ENCODE assay signal across 11 mouse cellular contexts in genomic region chr11:78832117-78832726, GRCm38 (mm10). TPM values are rescaled to one million over a fixed set of nuclear protein-coding genes. Genes with fewer than 3 reads are reported as not detected.
DNase-seq lines count a peak whose midpoint lies in the region; ATAC-seq and TF ChIP-seq lines count a peak whose summit lies in the region.
"Had no signal": no experiment of that assay in that cellular context is flagged by ENCODE, and none has a peak within 500 bp of the region (broad histone marks: within the 10 kb centered on the region; RNA-seq: fewer than 3 reads in every experiment).

No protein-coding gene starts in this region.

- TF ChIP-seq RAD21 in MEL (IDR thresholded peaks at IDR 0.05; ENCODE audit: low read depth, low read length) = no peak

- peaks cover 13% of the 10 kb centered on the region for H3K4me1 ChIP-seq in hindbrain, embryonic 12.5 days
- peaks cover 7% of the 10 kb centered on the region; the same call in 1 of the 2 replicates for H3K4me1 ChIP-seq in hindbrain, embryonic 14.5 days (replicated peaks; ENCODE audit: control insufficient read depth, insufficient read depth, low read length)
- peaks cover 39 to 53% of the 10 kb centered on the region in 2 experiments for H3K4me1 ChIP-seq in MEL (ENCODE audit: control insufficient read depth in 1 of 2, insufficient read depth in 2 of 2, low read length in 2 of 2)
- H3K4me1 ChIP-seq in limb, embryonic 15.5 days = peaks cover 28% of the 10 kb centered on the region
- H3K4me1 ChIP-seq in midbrain, embryonic 15.5 days = peaks cover 8% of the 10 kb centered on the region

- TF ChIP-seq POLR2A in MEL (IDR thresholded peaks at IDR 0.05; ENCODE audit: control insufficient read depth in 1 of 2, insufficient read depth in 1 of 2, low read depth in 1 of 2, low read length in 2 of 2, poor library complexity in 1 of 2) = no peak

- H3K9me3 ChIP-seq in hindbrain, embryonic 12.5 days (replicated peaks) = no peaks in the 10 kb centered on the region
- H3K9me3 ChIP-seq in hindbrain, embryonic 14.5 days (ENCODE audit: control insufficient read depth, low read length) = no peaks in the 10 kb centered on the region
- no peaks in the 10 kb centered on the region for H3K9me3 ChIP-seq in MEL (replicated peaks; ENCODE audit: insufficient read depth, low read length)
- no peaks in the 10 kb centered on the region for H3K9me3 ChIP-seq in limb, embryonic 15.5 days
- no peaks in the 10 kb centered on the region for H3K9me3 ChIP-seq in midbrain, embryonic 15.5 days
- H3K9me3 ChIP-seq: neural tube, embryonic 13.5 days had no signal

- ATAC-seq in hindbrain, embryonic 12.5 days (ENCODE audit: low FRiP score) = no peak
- no peak for ATAC-seq in hindbrain, embryonic 14.5 days (ENCODE audit: low FRiP score)
- ATAC-seq in limb, embryonic 15.5 days (ENCODE audit: insufficient number of reproducible peaks, low FRiP score, low TSS enrichment, low read depth) = no peak
- ATAC-seq in midbrain, embryonic 15.5 days (replicated peaks) = no peak

- H3K4me2 ChIP-seq in hindbrain, embryonic 12.5 days (replicated peaks) = no peak overlapping the region
- H3K4me2 ChIP-seq in hindbrain, embryonic 14.5 days (replicated peaks) = no peak overlapping the region
- H3K4me2 ChIP-seq in limb, embryonic 15.5 days = no peak overlapping the region
- no peak overlapping the region for H3K4me2 ChIP-seq in midbrain, embryonic 15.5 days
- H3K4me2 ChIP-seq: midbrain, embryonic 11.5 days; neural tube, embryonic 13.5 days had no signal

- peaks cover 2% of the 10 kb centered on the region; the same call in 1 of the 2 replicates for H3K79me2 ChIP-seq in MEL (ENCODE audit: control insufficient read depth, insufficient read depth, low read length, poor library complexity)

- H3K36me3 ChIP-seq in hindbrain, embryonic 12.5 days = no peaks in the 10 kb centered on the region
- no peaks in the 10 kb centered on the region for H3K36me3 ChIP-seq in hindbrain, embryonic 14.5 days (replicated peaks; ENCODE audit: control insufficient read depth, insufficient read depth)
- peaks cover 0 to 52% of the 10 kb centered on the region in 2 experiments; a peak in 2 of 4 replicates for H3K36me3 ChIP-seq in MEL (ENCODE audit: control insufficient read depth in 1 of 2, insufficient read depth in 2 of 2, low read length in 2 of 2)
- H3K36me3 ChIP-seq in limb, embryonic 15.5 days = no peaks in the 10 kb centered on the region
- H3K36me3 ChIP-seq in midbrain, embryonic 15.5 days (replicated peaks) = no peaks in the 10 kb centered on the region
- H3K36me3 ChIP-seq: neural tube, embryonic 13.5 days had no signal

- 93% methylated on average over 10 of the region's 10 CpGs for WGBS in hindbrain, embryonic 12.5 days
- WGBS in hindbrain, embryonic 14.5 days = 92% methylated on average over 10 of the region's 10 CpGs
- WGBS in limb, embryonic 15.5 days = 69% methylated on average over 10 of the region's 10 CpGs
- WGBS in midbrain, embryonic 15.5 days = 89% methylated on average over 10 of the region's 10 CpGs

- peak in 1 of 2 experiments; percentile 30; a peak in 1 of 4 replicates for TF ChIP-seq EP300 in MEL (IDR thresholded peaks at IDR 0.05; ENCODE audit: low read depth in 1 of 2, low read length in 2 of 2)

- no peak overlapping the region for H3K27ac ChIP-seq in hindbrain, embryonic 12.5 days
- H3K27ac ChIP-seq in hindbrain, embryonic 14.5 days = no peak overlapping the region
- peak overlapping the region; percentile 95 for H3K27ac ChIP-seq in MEL (ENCODE audit: control insufficient read depth, low read depth, low read length)
- H3K27ac ChIP-seq in limb, embryonic 15.5 days = peak overlapping the region; percentile 14; the same call in 1 of the 2 replicates
- no peak overlapping the region for H3K27ac ChIP-seq in midbrain, embryonic 15.5 days
- H3K27ac ChIP-seq: gastrocnemius, adult 2 months; neural tube, embryonic 13.5 days had no signal

- H3K4me3 ChIP-seq in hindbrain, embryonic 12.5 days = no peak overlapping the region
- H3K4me3 ChIP-seq in hindbrain, embryonic 14.5 days (replicated peaks; ENCODE audit: low read length) = no peak overlapping the region
- peak overlapping the region; percentile 34 to 38 for H3K4me3 ChIP-seq in MEL (ENCODE audit: control insufficient read depth in 1 of 2, insufficient read depth in 1 of 2, low read depth in 2 of 2, low read length in 2 of 2)
- no peak overlapping the region for H3K4me3 ChIP-seq in limb, embryonic 15.5 days
- no peak overlapping the region for H3K4me3 ChIP-seq in midbrain, embryonic 15.5 days
- H3K4me3 ChIP-seq: gastrocnemius, adult 2 months; neural tube, embryonic 13.5 days had no signal

- 0 out of 2 replicates have a peak overlapping the region, but pooled peaks have one; percentile 8 for H3K9ac ChIP-seq in hindbrain, embryonic 12.5 days
- no peak overlapping the region for H3K9ac ChIP-seq in hindbrain, embryonic 14.5 days
- peak overlapping the region; percentile 54 for H3K9ac ChIP-seq in MEL (ENCODE audit: control insufficient read depth, low read depth, low read length, poor library complexity, severe bottlenecking)
- no peak overlapping the region for H3K9ac ChIP-seq in limb, embryonic 15.5 days
- H3K9ac ChIP-seq in midbrain, embryonic 15.5 days = no peak overlapping the region
- H3K9ac ChIP-seq: neural tube, embryonic 13.5 days had no signal

- no peak for DNase-seq in hindbrain, embryonic 14.5 days (ENCODE audit: low spot score)
- DNase-seq in 416B (ENCODE audit: low read depth) = peak; percentile 26
- DNase-seq in MEL (ENCODE audit: low read depth, low spot score) = no peak
- no peak for DNase-seq in cerebellum, postnatal 36 days
- no peak for DNase-seq in frontal cortex, postnatal 14 days (ENCODE audit: low spot score in 2 of 2)

- TF ChIP-seq CTCF in MEL (IDR thresholded peaks at IDR 0.05 in 2 of 3, conservative IDR thresholded peaks at IDR 0.05 in 1 of 3; ENCODE audit: control insufficient read depth in 1 of 3, insufficient read depth in 1 of 3, low read depth in 2 of 3, low read length in 3 of 3, poor library complexity in 1 of 3, severe bottlenecking in 1 of 3) = no peak

- no peaks in the 10 kb centered on the region; the same call in 1 of the 2 replicates for H3K27me3 ChIP-seq in hindbrain, embryonic 12.5 days
- no peaks in the 10 kb centered on the region for H3K27me3 ChIP-seq in hindbrain, embryonic 14.5 days (ENCODE audit: control insufficient read depth, insufficient read depth, low read length)
- no peaks in the 10 kb centered on the region for H3K27me3 ChIP-seq in MEL (ENCODE audit: control insufficient read depth in 1 of 2, insufficient read depth in 2 of 2, low read length in 2 of 2)
- H3K27me3 ChIP-seq in limb, embryonic 15.5 days = peaks cover 6% of the 10 kb centered on the region; the same call in 1 of the 2 replicates
- no peaks in the 10 kb centered on the region for H3K27me3 ChIP-seq in midbrain, embryonic 15.5 days (replicated peaks)
- H3K27me3 ChIP-seq: neural tube, embryonic 13.5 days had no signal

TF ChIP-seq in MEL, 35 proteins besides CTCF, POLR2A, EP300 and RAD21:
- TF ChIP-seq E2F4 (IDR thresholded peaks at IDR 0.05; ENCODE audit: borderline replicate concordance, low read depth, low read length) (no peak), CHD1 (IDR thresholded peaks at IDR 0.05; ENCODE audit: low read depth, low read length) (no peak), MAX (IDR thresholded peaks at IDR 0.05; ENCODE audit: low read length) (peak; percentile 61), SMC3 (IDR thresholded peaks at IDR 0.05; ENCODE audit: low read depth, low read length) (peak; percentile 22; the same call in 1 of the 2 replicates), MYC (IDR thresholded peaks at IDR 0.05; ENCODE audit: low read depth, low read length) (peak; percentile 67; the same call in 1 of the 2 replicates), HCFC1 (IDR thresholded peaks at IDR 0.05; ENCODE audit: low read depth, low read length) (peak; percentile 52; the same call in 1 of the 2 replicates), TAL1 (IDR thresholded peaks at IDR 0.05; ENCODE audit: low read length) (no peak), MYB (IDR thresholded peaks at IDR 0.05; ENCODE audit: low read depth, low read length) (0 out of 2 replicates have a peak, but pooled peaks have one; percentile 10), UBTF (IDR thresholded peaks at IDR 0.05; ENCODE audit: borderline replicate concordance, insufficient read depth, low read depth, low read length) (no peak), MXI1 (IDR thresholded peaks at IDR 0.05; ENCODE audit: low read depth, low read length) (peak; percentile 31; the same call in 1 of the 2 replicates), BHLHE40 (IDR thresholded peaks at IDR 0.05; ENCODE audit: borderline replicate concordance, low read depth, low read length) (0 out of 2 replicates have a peak, but pooled peaks have one; percentile 30), RCOR1 (IDR thresholded peaks at IDR 0.05; ENCODE audit: low read depth, low read length) (peak; percentile 66; the same call in 1 of the 2 replicates), TCF12 (IDR thresholded peaks at IDR 0.05; ENCODE audit: low read depth, low read length) (peak; percentile 30; the same call in 1 of the 2 replicates), ZKSCAN1 (IDR thresholded peaks at IDR 0.05; ENCODE audit: low read depth, low read length) (no peak), TBP (IDR thresholded peaks at IDR 0.05; ENCODE audit: low read depth, low read length) (no peak), ZNF384 (IDR thresholded peaks at IDR 0.05; ENCODE audit: low read depth, low read length) (0 out of 2 replicates have a peak, but pooled peaks have one; percentile 3), JUND (IDR thresholded peaks at IDR 0.05; ENCODE audit: low read depth, low read length) (no peak)
TF ChIP-seq in MEL: peak in this region for 10.

RNA-seq across cellular contexts. Expression of gene Lyrm9, which starts 5.8 kb away (rescaled TPM):
- 16.0 and 18.1 TPM in 2 replicates for polyA plus RNA-seq in hindbrain, embryonic 12.5 days (2016; fragmentation: Nextera tagmentation; extraction: Ambion mirVana)
- 32.3 and 35.7 TPM in 2 replicates for polyA plus RNA-seq in hindbrain, embryonic 14.5 days (2014; fragmentation: Nextera tagmentation; extraction: Ambion mirVana)
- 31.6 and 37.5 TPM in 2 replicates for total RNA-seq in MEL (2012; rRNA removed)
- polyA plus RNA-seq in MEL (2012; ENCODE audit: insufficient read depth in 1 of 2, insufficient read length in 2 of 2, low read depth in 1 of 2, low replicate concordance in 2 of 2, missing spikeins in 1 of 2) = 10 to 100 TPM in 1 of 2 experiments, not detected in 1; 48.6 TPM
- polyA plus RNA-seq in limb, embryonic 15.5 days (2015; fragmentation: Nextera tagmentation; extraction: Ambion mirVana) = 13.2 and 17.3 TPM in 2 replicates
- 31.9 and 35.8 TPM in 2 replicates for polyA plus RNA-seq in midbrain, embryonic 15.5 days (2015; fragmentation: Nextera tagmentation; extraction: Ambion mirVana)

Comparison
In these comparisons a context has a peak if more than half of its experiments do, and no peak if none do; other contexts are left out.
1. H3K9ac ChIP-seq: peak in hindbrain, embryonic 12.5 days (single experiment) and MEL (single experiment); none in hindbrain, embryonic 14.5 days (single experiment), limb, embryonic 15.5 days (single experiment) and midbrain, embryonic 15.5 days (single experiment).
2. H3K27ac ChIP-seq: peak in MEL (single experiment) and limb, embryonic 15.5 days (single experiment); none in hindbrain, embryonic 12.5 days (single experiment), hindbrain, embryonic 14.5 days (single experiment) and midbrain, embryonic 15.5 days (single experiment).
3. H3K4me3 ChIP-seq: peak in MEL (2 of 2); none in hindbrain, embryonic 12.5 days (single experiment), hindbrain, embryonic 14.5 days (single experiment), limb, embryonic 15.5 days (single experiment) and midbrain, embryonic 15.5 days (single experiment).